Mouse (Mus musculus): ENCODE data around the gene Tlk2. TPM values are rescaled to one million over a fixed set of nuclear protein-coding genes. Genes with fewer than 3 reads are reported as not detected.

Tlk2 gene
- polyA plus RNA-seq, 1 experiment from 2014 or later, result 28.6 TPM

GRCm38 (mm10) chr11:105155915-105156314, 22.7 kb upstream of the Tlk2 start:
- no peak for ATAC-seq (ENCODE audit: insufficient number of reproducible peaks, insufficient read depth, low FRiP score, low read depth)
- H3K9ac ChIP-seq (replicated peaks; ENCODE audit: low read depth, low read length), result no peak overlapping the region
- no peak overlapping the region for H3K4me2 ChIP-seq (replicated peaks; ENCODE audit: low read depth, low read length)
- no peak overlapping the region for H3K27ac ChIP-seq (ENCODE audit: low read length)
- 65% methylated on average over 4 of the region's 4 CpGs for WGBS
- peaks cover 7% of the 10 kb centered on the region; the same call in 1 of the 2 replicates for H3K4me1 ChIP-seq (ENCODE audit: control insufficient read depth, insufficient read depth, low read length)
- H3K9me3 ChIP-seq (ENCODE audit: control insufficient read depth, low read depth, low read length), result no peaks in the 10 kb centered on the region
- H3K36me3 ChIP-seq (ENCODE audit: control insufficient read depth, insufficient read depth, low read length), result no peaks in the 10 kb centered on the region
- no peaks in the 10 kb centered on the region for H3K27me3 ChIP-seq (ENCODE audit: control insufficient read depth, insufficient read depth, low read length)
- no peak overlapping the region for H3K4me3 ChIP-seq (ENCODE audit: low read depth, low read length)

GRCm38 (mm10) chr11:105156748-105157267, 21.8 kb upstream of the Tlk2 start:
- no peak overlapping the region for H3K9ac ChIP-seq (replicated peaks; ENCODE audit: low read depth, low read length)
- H3K4me3 ChIP-seq (ENCODE audit: low read depth, low read length), result no peak overlapping the region
- no peak overlapping the region for H3K4me2 ChIP-seq (replicated peaks; ENCODE audit: low read depth, low read length)
- H3K36me3 ChIP-seq (ENCODE audit: control insufficient read depth, insufficient read depth, low read length), result no peaks in the 10 kb centered on the region
- no peaks in the 10 kb centered on the region for H3K27me3 ChIP-seq (ENCODE audit: control insufficient read depth, insufficient read depth, low read length)
- ATAC-seq (ENCODE audit: insufficient number of reproducible peaks, insufficient read depth, low FRiP score, low read depth), result no peak
- H3K27ac ChIP-seq (ENCODE audit: low read length), result no peak overlapping the region
- 78% methylated on average over 19 of the region's 19 CpGs for WGBS
- no peaks in the 10 kb centered on the region for H3K9me3 ChIP-seq (ENCODE audit: control insufficient read depth, low read depth, low read length)
- H3K4me1 ChIP-seq (ENCODE audit: control insufficient read depth, insufficient read depth, low read length), result peaks cover 4% of the 10 kb centered on the region; the same call in 1 of the 2 replicates

GRCm38 (mm10) chr11:105158047-105158446, 20.6 kb upstream of the Tlk2 start:
- Histone ChIP-seq H3K27ac (ENCODE audit: low read length) (no peak overlapping the region), H3K4me1 (ENCODE audit: control insufficient read depth, insufficient read depth, low read length) (peaks cover 4% of the 10 kb centered on the region; the same call in 1 of the 2 replicates), H3K4me3 (ENCODE audit: low read depth, low read length) (no peak overlapping the region), H3K9ac (replicated peaks; ENCODE audit: low read depth, low read length) (no peak overlapping the region), H3K4me2 (replicated peaks; ENCODE audit: low read depth, low read length) (no peak overlapping the region), H3K9me3 (ENCODE audit: control insufficient read depth, low read depth, low read length) (peaks cover 8% of the 10 kb centered on the region), H3K36me3 (ENCODE audit: control insufficient read depth, insufficient read depth, low read length) (no peaks in the 10 kb centered on the region), H3K27me3 (ENCODE audit: control insufficient read depth, insufficient read depth, low read length) (no peaks in the 10 kb centered on the region)
- no peak for ATAC-seq (ENCODE audit: insufficient number of reproducible peaks, insufficient read depth, low FRiP score, low read depth)

- peaks cover 14% of the 10 kb centered on the region for H3K9me3 ChIP-seq (ENCODE audit: control insufficient read depth, low read depth, low read length)
- no peak overlapping the region for H3K4me3 ChIP-seq (ENCODE audit: low read depth, low read length)
- ATAC-seq (ENCODE audit: insufficient number of reproducible peaks, insufficient read depth, low FRiP score, low read depth), result no peak
- no peaks in the 10 kb centered on the region for H3K27me3 ChIP-seq (ENCODE audit: control insufficient read depth, insufficient read depth, low read length)
- no peak overlapping the region for H3K27ac ChIP-seq (ENCODE audit: low read length)
- no peaks in the 10 kb centered on the region for H3K4me1 ChIP-seq (ENCODE audit: control insufficient read depth, insufficient read depth, low read length)
- no peak overlapping the region for H3K4me2 ChIP-seq (replicated peaks; ENCODE audit: low read depth, low read length)
- no peak overlapping the region for H3K9ac ChIP-seq (replicated peaks; ENCODE audit: low read depth, low read length)
- WGBS, result 60% methylated on average over 6 of the region's 6 CpGs
- no peaks in the 10 kb centered on the region for H3K36me3 ChIP-seq (ENCODE audit: control insufficient read depth, insufficient read depth, low read length)
Observed at GRCm38 (mm10) chr11:105159673-105160360, 18.8 kb upstream of the Tlk2 start.

- Histone ChIP-seq H3K27ac (ENCODE audit: low read length) (no peak overlapping the region), H3K9me3 (ENCODE audit: control insufficient read depth, low read depth, low read length) (peaks cover 22% of the 10 kb centered on the region), H3K36me3 (ENCODE audit: control insufficient read depth, insufficient read depth, low read length) (no peaks in the 10 kb centered on the region), H3K4me3 (ENCODE audit: low read depth, low read length) (no peak overlapping the region), H3K4me1 (ENCODE audit: control insufficient read depth, insufficient read depth, low read length) (no peaks in the 10 kb centered on the region), H3K27me3 (ENCODE audit: control insufficient read depth, insufficient read depth, low read length) (no peaks in the 10 kb centered on the region), H3K4me2 (replicated peaks; ENCODE audit: low read depth, low read length) (no peak overlapping the region), H3K9ac (replicated peaks; ENCODE audit: low read depth, low read length) (no peak overlapping the region)
- 90% methylated on average over 2 of the region's 2 CpGs for WGBS
- no peak for ATAC-seq (ENCODE audit: insufficient number of reproducible peaks, insufficient read depth, low FRiP score, low read depth)
Observed at GRCm38 (mm10) chr11:105161411-105161810, 17.2 kb upstream of the Tlk2 start.

GRCm38 (mm10) chr11:105164516-105165510, 13.8 kb upstream of the Tlk2 start:
- Histone ChIP-seq H3K27ac (ENCODE audit: low read length) (no peak overlapping the region), H3K36me3 (ENCODE audit: control insufficient read depth, insufficient read depth, low read length) (no peaks in the 10 kb centered on the region), H3K27me3 (ENCODE audit: control insufficient read depth, insufficient read depth, low read length) (no peaks in the 10 kb centered on the region), H3K4me2 (replicated peaks; ENCODE audit: low read depth, low read length) (no peak overlapping the region), H3K4me1 (ENCODE audit: control insufficient read depth, insufficient read depth, low read length) (no peaks in the 10 kb centered on the region), H3K9me3 (ENCODE audit: control insufficient read depth, low read depth, low read length) (peaks cover 22% of the 10 kb centered on the region), H3K4me3 (ENCODE audit: low read depth, low read length) (no peak overlapping the region), H3K9ac (replicated peaks; ENCODE audit: low read depth, low read length) (no peak overlapping the region)
- 79% methylated on average over 69 of the region's 69 CpGs for WGBS
- ATAC-seq (ENCODE audit: insufficient number of reproducible peaks, insufficient read depth, low FRiP score, low read depth), result no peak

- no peak for ATAC-seq (ENCODE audit: insufficient number of reproducible peaks, insufficient read depth, low FRiP score, low read depth)
- no peaks in the 10 kb centered on the region for H3K36me3 ChIP-seq (ENCODE audit: control insufficient read depth, insufficient read depth, low read length)
- H3K4me3 ChIP-seq (ENCODE audit: low read depth, low read length), result no peak overlapping the region
- H3K4me1 ChIP-seq (ENCODE audit: control insufficient read depth, insufficient read depth, low read length), result no peaks in the 10 kb centered on the region
- H3K9me3 ChIP-seq (ENCODE audit: control insufficient read depth, low read depth, low read length), result peaks cover 22% of the 10 kb centered on the region
- WGBS, result 91% methylated on average over 10 of the region's 10 CpGs
- no peak overlapping the region for H3K4me2 ChIP-seq (replicated peaks; ENCODE audit: low read depth, low read length)
- H3K27ac ChIP-seq (ENCODE audit: low read length), result no peak overlapping the region
- no peaks in the 10 kb centered on the region for H3K27me3 ChIP-seq (ENCODE audit: control insufficient read depth, insufficient read depth, low read length)
- no peak overlapping the region for H3K9ac ChIP-seq (replicated peaks; ENCODE audit: low read depth, low read length)
Observed at GRCm38 (mm10) chr11:105166780-105167179, 11.8 kb upstream of the Tlk2 start.

- Histone ChIP-seq H3K4me3 (ENCODE audit: low read depth, low read length) (peak overlapping the region; percentile 96), H3K27me3 (ENCODE audit: control insufficient read depth, insufficient read depth, low read length) (no peaks in the 10 kb centered on the region), H3K4me1 (ENCODE audit: control insufficient read depth, insufficient read depth, low read length) (peaks cover 13% of the 10 kb centered on the region; the same call in 1 of the 2 replicates), H3K9me3 (ENCODE audit: control insufficient read depth, low read depth, low read length) (no peaks in the 10 kb centered on the region), H3K36me3 (ENCODE audit: control insufficient read depth, insufficient read depth, low read length) (peaks cover 3% of the 10 kb centered on the region; the same call in 1 of the 2 replicates), H3K4me2 (replicated peaks; ENCODE audit: low read depth, low read length) (peak overlapping the region; percentile 88), H3K27ac (ENCODE audit: low read length) (no peak overlapping the region; the same call in 1 of the 2 replicates), H3K9ac (replicated peaks; ENCODE audit: low read depth, low read length) (no peak overlapping the region)
- no peak for ATAC-seq (ENCODE audit: insufficient number of reproducible peaks, insufficient read depth, low FRiP score, low read depth)
- WGBS, result 64% methylated on average over 4 of the region's 4 CpGs
Observed at GRCm38 (mm10) chr11:105179523-105179922, 916 bp downstream of the Tlk2 start.

Measured in stomach, embryonic 14.5 days (tissue).